Mouse (Mus musculus) heart, embryonic 13.5 days (tissue): Measurements from ENCODE around the gene M6pr. TPM values are rescaled to one million over a fixed set of nuclear protein-coding genes. Genes with fewer than 3 reads are reported as not detected.
A peak's percentile ranks its signal among the peaks of the same experiment; 100 is the strongest.

Experiments used
- ATAC-seq: fragments of 200-750 bp; cut with Nextera tagmentation; 2 replicates; pipeline ENCODE4 v1.8.0; 2017; ENCODE audit warnings: moderate TSS enrichment; ENCODE audit not compliant: insufficient number of reproducible peaks, low FRiP score, low TSS enrichment; ENCODE audit errors: extremely low read depth
- H3K27ac ChIP-seq: fragments of 300-500 bp; sonication (generic); replicated peaks from 2 replicates; pipeline ENCODE4 v1.5.1; 2015; ENCODE audit warnings: moderate library complexity, mild to moderate bottlenecking, inconsistent platforms
- H3K27me3 ChIP-seq: fragments of 300-500 bp; sonication (generic); replicated peaks from 2 replicates; pipeline ENCODE4 v1.6.1; 2015; ENCODE audit warnings: mild to moderate bottlenecking, inconsistent platforms
- H3K36me3 ChIP-seq: fragments of 300-500 bp; sonication (generic); 2 replicates; pipeline ENCODE4 v1.6.1; 2015; ENCODE audit warnings: mild to moderate bottlenecking, inconsistent platforms
- H3K4me1 ChIP-seq: fragments of 300-500 bp; sonication (generic); 2 replicates; pipeline ENCODE4 v1.6.1; 2015; ENCODE audit warnings: inconsistent platforms
- H3K4me2 ChIP-seq: fragments of 300-500 bp; sonication (generic); 2 replicates; pipeline ENCODE4 v1.6.1; 2015; ENCODE audit warnings: inconsistent platforms, mild to moderate bottlenecking, moderate library complexity
- H3K4me3 ChIP-seq: fragments of 300-500 bp; sonication (generic); 2 replicates; pipeline ENCODE4 v1.5.1; 2015; ENCODE audit warnings: moderate library complexity, mild to moderate bottlenecking, inconsistent platforms
- H3K9ac ChIP-seq: fragments of 300-500 bp; sonication (generic); 2 replicates; pipeline ENCODE4 v1.6.1; 2015; ENCODE audit warnings: inconsistent platforms, mild to moderate bottlenecking, moderate library complexity
- H3K9me3 ChIP-seq: fragments of 300-500 bp; sonication (generic); 2 replicates; pipeline ENCODE4 v1.6.1; 2016; ENCODE audit warnings: inconsistent platforms
- whole genome bisulfite sequencing: fragments of 180-500 bp; shearing (Covaris S2); methylation state at CpG from one replicate; pipeline ENCODE4 v1.1.7; 2015; ENCODE audit warnings: mixed read lengths; 5-methylcytosine and 5-hydroxymethylcytosine counted together
- polyA plus RNA-seq: library from polyadenylated mRNA; unstranded; fragments of >200 nt; fragmentation: Nextera tagmentation; extraction: Ambion mirVana; gene quantifications from 2 replicates; pipeline ENCODE4 v1.2.1, GENCODE M21; 2015

Gene M6pr
- polyA plus RNA-seq, 1 experiment from 2014 or later = 71.1 TPM

- whole genome bisulfite sequencing = 47% methylated on average over 4 of the region's 4 CpGs
- H3K4me1 ChIP-seq = peaks cover 4% of the 10 kb centered on the region; the same call in 1 of the 2 replicates
- H3K9me3 ChIP-seq = no peaks in the 10 kb centered on the region
- H3K36me3 ChIP-seq = no peaks in the 10 kb centered on the region
- H3K9ac ChIP-seq = no peak overlapping the region
- no peak overlapping the region; the same call in 1 of the 2 replicates for H3K4me3 ChIP-seq
- H3K4me2 ChIP-seq = peak overlapping the region; percentile 80; the same call in 1 of the 2 replicates
- H3K27ac ChIP-seq = no peak overlapping the region
- 0 out of 2 replicates have a peak, but pooled peaks cover 3% of the 10 kb centered on the region for H3K27me3 ChIP-seq
- ATAC-seq = no peak
Measured at GRCm38 (mm10) chr6:122298223-122298609, 10.3 kb upstream of the M6pr start.

- Histone ChIP-seq H3K36me3 (no peaks in the 10 kb centered on the region), H3K27me3 (0 out of 2 replicates have a peak, but pooled peaks cover 3% of the 10 kb centered on the region), H3K27ac (no peak overlapping the region), H3K9me3 (no peaks in the 10 kb centered on the region), H3K4me1 (peaks cover 12% of the 10 kb centered on the region; the same call in 1 of the 2 replicates), H3K9ac (no peak overlapping the region), H3K4me2 (no peak overlapping the region), H3K4me3 (no peak overlapping the region)
- no peak for ATAC-seq
- 32% methylated on average over 3 of the region's 3 CpGs for WGBS
Measured at GRCm38 (mm10) chr6:122299621-122300133, 8.8 kb upstream of the M6pr start.

DNA sequence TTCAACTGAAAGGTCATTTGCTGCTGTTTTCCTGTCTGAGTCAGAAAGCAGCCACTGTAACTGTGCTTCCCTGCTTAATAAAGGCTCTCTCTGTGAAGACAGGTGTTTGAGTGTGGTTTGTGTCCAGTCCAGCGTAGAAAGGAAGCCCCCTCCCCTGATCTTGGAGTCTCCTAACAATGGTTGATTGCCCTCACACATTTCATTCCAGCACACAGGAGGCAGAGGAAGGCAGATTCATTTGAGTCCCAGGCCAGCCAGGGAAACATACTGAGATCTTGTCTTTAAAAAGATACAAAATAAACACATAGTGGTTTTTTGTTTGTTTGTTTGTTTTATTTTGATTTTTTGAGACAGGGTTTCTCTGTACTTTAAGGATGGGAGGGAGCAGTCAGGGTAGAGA lies 6.4 kb upstream of the M6pr start:
- H3K4me1 ChIP-seq = peaks cover 8% of the 10 kb centered on the region; the same call in 1 of the 2 replicates
- no peak overlapping the region for H3K9ac ChIP-seq
- ATAC-seq = no peak
- 78% methylated on average over 1 of the region's 1 CpGs for WGBS
- H3K27me3 ChIP-seq = no peaks in the 10 kb centered on the region
- no peaks in the 10 kb centered on the region for H3K9me3 ChIP-seq
- no peak overlapping the region for H3K27ac ChIP-seq
- H3K4me2 ChIP-seq = no peak overlapping the region
- H3K36me3 ChIP-seq = no peaks in the 10 kb centered on the region
- no peak overlapping the region for H3K4me3 ChIP-seq

GRCm38 (mm10) chr6:122302661-122303060 lies 5.9 kb upstream of the M6pr start:
- H3K9ac ChIP-seq = no peak overlapping the region
- H3K4me2 ChIP-seq = no peak overlapping the region
- no peak overlapping the region for H3K4me3 ChIP-seq
- no peaks in the 10 kb centered on the region for H3K27me3 ChIP-seq
- H3K36me3 ChIP-seq = no peaks in the 10 kb centered on the region
- no peak for ATAC-seq
- peaks cover 8% of the 10 kb centered on the region; the same call in 1 of the 2 replicates for H3K4me1 ChIP-seq
- no peaks in the 10 kb centered on the region for H3K9me3 ChIP-seq
- 73% methylated on average over 4 of the region's 4 CpGs for WGBS
- H3K27ac ChIP-seq = no peak overlapping the region

DNA sequence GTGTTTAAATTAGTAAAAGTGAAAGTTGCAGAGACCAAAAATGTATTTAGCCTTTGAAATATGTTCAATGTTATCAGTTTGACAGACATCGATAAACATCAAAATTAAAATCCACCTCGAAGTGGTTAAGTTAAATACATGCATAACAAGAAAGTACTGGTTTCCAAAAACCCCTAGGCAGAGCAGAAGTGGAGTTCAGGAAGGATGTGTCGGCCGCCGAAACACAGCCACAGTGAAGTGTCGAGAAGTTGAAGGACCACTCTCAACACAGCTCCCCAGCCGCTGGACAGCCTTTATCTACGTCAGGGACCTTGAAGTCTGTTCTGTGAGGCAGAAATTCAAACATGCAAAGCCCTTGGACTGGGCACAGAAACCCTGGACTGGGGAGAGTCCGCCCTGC lies 5.0 kb upstream of the M6pr start:
- Histone ChIP-seq H3K4me3 (peak overlapping the region; percentile 22), H3K27me3 (no peaks in the 10 kb centered on the region), H3K9ac (0 out of 2 replicates have a peak overlapping the region, but pooled peaks have one; percentile 45), H3K27ac (no peak overlapping the region), H3K9me3 (no peaks in the 10 kb centered on the region), H3K4me1 (peaks cover 8% of the 10 kb centered on the region; the same call in 1 of the 2 replicates), H3K4me2 (peak overlapping the region; percentile 58), H3K36me3 (no peaks in the 10 kb centered on the region)
- WGBS = 34% methylated on average over 9 of the region's 9 CpGs
- ATAC-seq = no peak

DNA sequence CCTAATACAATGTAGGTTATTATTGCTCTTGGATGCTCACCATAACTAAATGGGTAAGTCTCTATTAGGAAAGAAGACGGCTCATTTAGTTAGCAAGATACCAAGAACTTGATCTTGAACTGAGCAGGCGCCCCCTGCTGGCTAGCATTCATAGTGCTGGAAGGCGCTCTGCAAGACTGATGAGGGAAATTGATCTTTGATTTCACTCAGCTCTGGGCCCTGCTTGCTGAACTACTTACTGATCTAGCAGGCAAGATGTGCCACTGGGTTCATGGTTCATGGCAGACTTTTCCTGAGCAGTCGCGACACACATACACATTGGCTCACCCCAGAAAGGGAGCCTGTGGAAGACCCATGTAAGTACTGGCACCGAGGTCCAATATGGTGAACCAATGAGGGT lies 4.2 kb upstream of the M6pr start:
- Histone ChIP-seq H3K36me3 (no peaks in the 10 kb centered on the region), H3K4me3 (no peak overlapping the region), H3K27ac (no peak overlapping the region), H3K4me2 (peak overlapping the region; percentile 58; the same call in 1 of the 2 replicates), H3K4me1 (peaks cover 8% of the 10 kb centered on the region; the same call in 1 of the 2 replicates), H3K27me3 (no peaks in the 10 kb centered on the region), H3K9ac (no peak overlapping the region), H3K9me3 (no peaks in the 10 kb centered on the region)
- 24% methylated on average over 6 of the region's 6 CpGs for WGBS
- no peak for ATAC-seq

DNA sequence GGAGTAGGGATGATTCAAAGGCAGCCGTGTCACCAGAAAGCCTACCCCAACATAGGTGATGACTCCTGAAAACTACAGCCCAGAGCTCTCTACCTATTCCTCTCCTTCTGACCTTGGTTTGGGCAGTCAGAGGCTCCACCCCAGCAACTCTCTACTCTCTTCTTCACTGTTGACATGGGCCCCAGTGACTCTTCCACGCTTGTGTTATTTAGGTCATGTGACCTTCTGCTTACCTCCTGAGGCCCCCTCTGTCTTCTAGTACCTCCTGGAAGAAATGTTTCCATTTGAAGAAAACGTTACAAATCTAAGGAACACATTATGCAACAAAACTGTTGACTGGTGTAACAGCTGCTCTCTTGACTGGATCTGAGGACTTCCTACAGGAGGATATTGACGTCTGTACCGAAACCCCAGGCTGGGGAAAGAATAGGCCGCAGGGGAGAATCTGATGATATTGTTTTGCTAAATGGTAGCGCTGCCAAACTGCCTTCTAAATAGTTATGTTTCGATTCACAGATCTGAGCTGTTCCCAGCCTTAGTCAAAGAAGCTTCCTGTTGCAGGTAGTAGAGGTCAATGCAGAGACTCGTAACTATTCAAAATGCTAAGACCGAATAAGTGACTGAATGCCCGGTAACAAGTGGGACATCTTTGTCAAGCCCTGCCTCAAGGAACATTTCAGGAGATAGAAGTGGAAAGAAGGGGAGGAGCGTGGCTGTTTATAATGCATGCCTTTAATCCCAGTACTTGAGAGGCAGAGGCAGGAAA lies 3.5 kb upstream of the M6pr start:
- Histone ChIP-seq H3K9me3 (no peaks in the 10 kb centered on the region), H3K4me2 (no peak overlapping the region), H3K36me3 (no peaks in the 10 kb centered on the region), H3K4me3 (no peak overlapping the region), H3K9ac (no peak overlapping the region), H3K27ac (no peak overlapping the region), H3K4me1 (peaks cover 14% of the 10 kb centered on the region), H3K27me3 (no peaks in the 10 kb centered on the region)
- WGBS = 73% methylated on average over 12 of the region's 12 CpGs
- ATAC-seq = no peak

DNA sequence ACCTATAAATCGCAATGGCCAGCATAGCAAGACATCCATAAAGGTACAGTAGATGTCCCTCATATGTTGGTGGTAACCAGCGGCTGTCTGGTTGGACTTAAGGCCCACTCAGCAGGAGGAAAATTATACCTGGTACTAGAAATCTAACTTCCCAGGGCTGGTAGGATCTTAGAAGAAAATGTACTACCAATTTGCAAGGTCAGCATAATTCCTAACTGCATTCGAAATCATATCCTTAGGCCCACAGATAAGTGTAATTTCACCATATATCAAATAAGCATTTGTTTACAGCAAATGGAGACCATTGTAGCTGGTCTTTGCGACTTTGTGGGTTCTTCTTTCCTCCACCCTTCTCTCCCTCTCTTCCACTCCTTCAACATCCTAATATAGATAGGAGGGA lies 1.8 kb upstream of the M6pr start:
- H3K27me3 ChIP-seq = no peaks in the 10 kb centered on the region
- peaks cover under 1% of the 10 kb centered on the region; the same call in 1 of the 2 replicates for H3K36me3 ChIP-seq
- H3K9me3 ChIP-seq = no peaks in the 10 kb centered on the region
- H3K4me2 ChIP-seq = no peak overlapping the region
- no peak overlapping the region for H3K27ac ChIP-seq
- no peak overlapping the region for H3K9ac ChIP-seq
- ATAC-seq = no peak
- WGBS = 78% methylated on average over 4 of the region's 4 CpGs
- peaks cover 28% of the 10 kb centered on the region for H3K4me1 ChIP-seq
- no peak overlapping the region for H3K4me3 ChIP-seq

DNA sequence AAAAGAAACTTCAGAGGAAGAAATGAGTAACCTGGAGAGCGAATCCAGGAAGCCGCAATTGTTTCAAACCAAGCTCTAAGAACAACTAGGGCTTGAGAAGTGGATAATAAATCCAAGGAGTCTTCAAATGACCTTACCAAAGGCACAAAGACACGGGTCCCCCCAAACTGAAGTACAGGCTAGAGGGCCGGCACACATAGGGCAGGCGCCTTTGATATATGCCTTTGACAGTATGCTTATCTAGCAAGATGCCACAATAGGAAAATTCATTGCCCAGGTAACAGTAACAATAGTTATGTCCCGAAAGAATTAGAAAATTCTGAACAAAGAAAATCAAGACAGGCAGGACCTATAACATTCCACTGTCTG lies 400 bp upstream of the M6pr start:
- Histone ChIP-seq H3K36me3 (peaks cover 14% of the 10 kb centered on the region), H3K4me1 (peaks cover 28% of the 10 kb centered on the region), H3K27me3 (no peaks in the 10 kb centered on the region), H3K27ac (no peak overlapping the region), H3K4me2 (peak overlapping the region; percentile 95), H3K9ac (0 out of 2 replicates have a peak overlapping the region, but pooled peaks have one; percentile 37), H3K4me3 (peak overlapping the region; percentile 90), H3K9me3 (no peaks in the 10 kb centered on the region)
- WGBS = 63% methylated on average over 6 of the region's 6 CpGs
- no peak for ATAC-seq

DNA sequence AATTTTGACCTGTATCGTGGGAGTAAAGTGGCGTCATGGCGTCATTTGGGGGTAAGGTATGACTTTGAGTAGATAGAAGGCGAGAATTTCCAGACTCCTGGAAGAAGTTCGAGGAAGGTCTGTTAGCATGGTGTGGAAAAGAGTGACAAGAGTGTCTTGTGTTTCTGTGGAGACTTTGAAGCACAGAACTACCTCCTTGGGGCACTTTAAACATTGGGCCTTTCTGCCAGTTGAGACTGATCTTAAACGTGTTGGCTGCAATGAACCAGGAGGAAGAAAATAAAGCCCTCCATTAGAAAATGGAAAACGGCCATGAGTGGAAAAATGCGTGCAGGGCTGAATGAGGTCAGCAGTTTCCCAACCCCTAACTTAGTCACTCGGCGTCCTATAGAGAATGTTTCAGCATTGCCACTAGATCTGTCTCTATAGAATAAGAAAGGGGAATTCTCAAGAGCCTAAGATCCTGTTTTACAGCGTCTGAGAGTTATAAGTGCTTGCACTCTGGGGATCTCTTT lies 983 bp downstream of the M6pr start:
- peaks cover 28% of the 10 kb centered on the region for H3K36me3 ChIP-seq
- peaks cover 20% of the 10 kb centered on the region for H3K4me1 ChIP-seq
- ATAC-seq = no peak
- no peaks in the 10 kb centered on the region for H3K9me3 ChIP-seq
- peak overlapping the region; percentile 79 for H3K27ac ChIP-seq
- H3K4me3 ChIP-seq = peak overlapping the region; percentile 90
- peak overlapping the region; percentile 95 for H3K4me2 ChIP-seq
- H3K9ac ChIP-seq = peak overlapping the region; percentile 93
- WGBS = 7% methylated on average over 11 of the region's 11 CpGs
- no peaks in the 10 kb centered on the region for H3K27me3 ChIP-seq

- ATAC-seq = no peak
- H3K4me3 ChIP-seq = peak overlapping the region; percentile 90
- H3K27ac ChIP-seq = 0 out of 2 replicates have a peak overlapping the region, but pooled peaks have one; percentile 79
- H3K9ac ChIP-seq = peak overlapping the region; percentile 93
- H3K4me2 ChIP-seq = peak overlapping the region; percentile 95
- H3K36me3 ChIP-seq = peaks cover 36% of the 10 kb centered on the region
- 68% methylated on average over 5 of the region's 5 CpGs for WGBS
- H3K9me3 ChIP-seq = no peaks in the 10 kb centered on the region
- H3K27me3 ChIP-seq = no peaks in the 10 kb centered on the region
- peaks cover 20% of the 10 kb centered on the region for H3K4me1 ChIP-seq
Measured at GRCm38 (mm10) chr6:122310187-122310820, 1.8 kb downstream of the M6pr start.
